ENCODE assay signal across 8 mouse cellular contexts in the genomic region with DNA sequence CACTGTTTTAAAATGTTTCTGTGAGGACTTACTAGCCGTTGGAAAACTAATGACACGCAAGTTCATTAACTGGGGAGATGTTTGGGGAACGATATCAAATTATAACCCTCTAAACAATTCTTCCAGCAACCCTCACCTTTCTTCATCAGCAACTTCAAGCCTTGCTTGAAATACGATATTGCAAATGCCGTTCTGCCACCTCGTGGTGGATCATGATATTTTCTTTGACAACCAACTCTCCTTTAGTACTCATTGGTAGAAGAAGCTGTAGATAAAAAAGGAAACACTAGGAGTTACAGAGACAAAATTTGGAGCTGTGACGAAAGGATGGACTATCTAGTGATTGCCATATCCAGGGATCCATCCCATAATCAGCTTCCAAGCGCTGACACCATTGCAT.
DNase-seq lines count a peak whose midpoint lies in the region; ATAC-seq and TF ChIP-seq lines count a peak whose summit lies in the region.

No protein-coding gene starts in this region.

- no peak overlapping the region for H3K9ac ChIP-seq in limb, embryonic 14.5 days (ENCODE audit: low read depth, low read length, severe bottlenecking)

- WGBS in limb, embryonic 14.5 days: 20% methylated on average over 7 of the region's 8 CpGs

- peak; percentile 52 for DNase-seq in A20 (ENCODE audit: low read depth, low spot score)
- DNase-seq in Muller cell, postnatal 12 days (ENCODE audit: inconsistent ontology term): peak; percentile 46
- peak; percentile 86 to 90 for DNase-seq in cerebellum, postnatal 14 days
- DNase-seq in gastrocnemius, postnatal 10 days: peak; percentile 51
- DNase-seq in kidney, postnatal 10 days: peak; percentile 85
- peak; percentile 89 for DNase-seq in limb, embryonic 14.5 days (ENCODE audit: low spot score)
- DNase-seq in ovary, postnatal 14 days (ENCODE audit: low spot score): peak; percentile 64
- no peak for DNase-seq in natural killer cell, adult 2 months (ENCODE audit: low spot score in 2 of 2)

- no peaks in the 10 kb centered on the region for H3K9me3 ChIP-seq in limb, embryonic 14.5 days (ENCODE audit: control insufficient read depth, low read length)

- no peaks in the 10 kb centered on the region for H3K4me1 ChIP-seq in limb, embryonic 14.5 days (ENCODE audit: control insufficient read depth, insufficient read depth, low read length)

- no peak for TF ChIP-seq POLR2A in limb, embryonic 14.5 days (IDR thresholded peaks at IDR 0.05; ENCODE audit: borderline replicate concordance, extremely low read depth, insufficient read depth, insufficient read length)

- H3K27ac ChIP-seq in limb, embryonic 14.5 days (replicated peaks; ENCODE audit: low read depth, low read length): no peak overlapping the region

- no peak; the same call in 1 of the 2 replicates for ATAC-seq in limb, embryonic 14.5 days (ENCODE audit: low FRiP score, low read depth)

- H3K36me3 ChIP-seq in limb, embryonic 14.5 days (ENCODE audit: control insufficient read depth, insufficient read depth, low read length): no peaks in the 10 kb centered on the region

- no peak overlapping the region for H3K4me3 ChIP-seq in limb, embryonic 14.5 days (replicated peaks; ENCODE audit: low read length)

- H3K27me3 ChIP-seq in limb, embryonic 14.5 days (ENCODE audit: control insufficient read depth, insufficient read depth, low read length): no peaks in the 10 kb centered on the region

- H3K4me2 ChIP-seq in limb, embryonic 14.5 days (replicated peaks; ENCODE audit: low read depth, low read length, severe bottlenecking): no peak overlapping the region

Comparison
In these comparisons a context has a peak if more than half of its experiments do, and no peak if none do; other contexts are left out.
1. DNase-seq: peak in A20 (single experiment), Muller cell, postnatal 12 days (single experiment), cerebellum, postnatal 14 days (2 of 2), gastrocnemius, postnatal 10 days (single experiment), kidney, postnatal 10 days (single experiment), limb, embryonic 14.5 days (single experiment) and ovary, postnatal 14 days (single experiment); none in natural killer cell, adult 2 months (0 of 2).